Mouse (Mus musculus): ENCODE results near the gene Trabd.

GRCm38 (mm10) chr15:89044381-89044780 lies 30.5 kb upstream of the Trabd start:
- no peak for TF ChIP-seq FLI1 (IDR thresholded peaks at IDR 0.05; ENCODE audit: low read length)
- no peak for TF ChIP-seq GATA1 (IDR thresholded peaks at IDR 0.05; ENCODE audit: borderline replicate concordance, low read length)
